Mouse (Mus musculus) layer of hippocampus, adult 8-10 months (tissue): ENCODE measurements around the gene Minos1. TPM values are rescaled to one million over a fixed set of nuclear protein-coding genes. Genes with fewer than 3 reads are reported as not detected.

Experiments used
- DNase-seq, 2 experiments: peaks; one replicate each; pipeline ENCODE4 v3.0.0; 2022; ENCODE audit warnings: low spot score in 2 of 2
- total RNA-seq, 4 experiments: library from RNA; stranded (reverse); gene quantifications; 2 replicates each; pipeline ENCODE4 v1.2.4; 2022

Gene Minos1
- total RNA-seq: 100 to 1,000 TPM; 187 to 234 (median 208) TPM

DNA sequence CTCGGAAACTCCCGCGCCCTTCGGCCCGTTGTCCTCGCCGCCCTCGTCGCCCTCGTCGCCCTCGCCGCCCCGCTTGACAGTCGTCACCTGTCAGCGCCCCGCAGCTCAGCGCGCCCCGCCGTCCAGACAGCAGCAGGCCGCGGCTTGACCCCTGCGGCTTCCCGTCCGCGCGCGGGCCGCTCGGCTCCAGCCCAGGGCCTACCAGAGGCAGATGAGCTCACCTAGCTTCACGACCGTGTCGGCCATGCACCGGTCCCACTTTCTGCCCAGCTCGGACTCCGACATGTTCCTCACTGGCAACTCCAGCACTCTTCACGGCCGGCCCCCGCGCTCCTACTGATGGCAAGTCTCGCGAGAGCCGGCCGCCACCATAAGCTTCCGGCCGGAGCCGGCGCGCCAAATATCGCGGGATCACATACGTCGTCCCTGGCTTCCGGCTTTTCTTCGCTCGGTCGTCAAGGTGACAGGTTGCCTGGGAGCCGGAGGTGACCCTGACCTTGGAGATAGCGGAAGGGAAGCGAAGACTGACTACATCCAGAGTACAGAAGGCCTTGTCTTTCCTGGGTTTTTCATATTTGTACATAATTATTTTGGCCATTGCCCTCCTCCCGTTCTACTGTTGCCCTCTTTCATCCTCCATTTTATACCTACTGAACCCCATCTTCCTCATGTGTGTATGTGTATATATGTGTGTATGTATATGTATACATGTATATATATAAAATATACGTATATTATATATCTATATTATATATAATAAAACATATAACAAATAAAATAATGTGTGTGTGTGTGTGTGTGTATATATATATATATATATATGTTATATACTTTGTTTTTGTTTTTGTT, at the start of gene Minos1:
Minos1 (minus strand) TSS at position 413 of the 849 bp plus-strand sequence.
- peak; percentile 97 to 99 for DNase-seq

DNA sequence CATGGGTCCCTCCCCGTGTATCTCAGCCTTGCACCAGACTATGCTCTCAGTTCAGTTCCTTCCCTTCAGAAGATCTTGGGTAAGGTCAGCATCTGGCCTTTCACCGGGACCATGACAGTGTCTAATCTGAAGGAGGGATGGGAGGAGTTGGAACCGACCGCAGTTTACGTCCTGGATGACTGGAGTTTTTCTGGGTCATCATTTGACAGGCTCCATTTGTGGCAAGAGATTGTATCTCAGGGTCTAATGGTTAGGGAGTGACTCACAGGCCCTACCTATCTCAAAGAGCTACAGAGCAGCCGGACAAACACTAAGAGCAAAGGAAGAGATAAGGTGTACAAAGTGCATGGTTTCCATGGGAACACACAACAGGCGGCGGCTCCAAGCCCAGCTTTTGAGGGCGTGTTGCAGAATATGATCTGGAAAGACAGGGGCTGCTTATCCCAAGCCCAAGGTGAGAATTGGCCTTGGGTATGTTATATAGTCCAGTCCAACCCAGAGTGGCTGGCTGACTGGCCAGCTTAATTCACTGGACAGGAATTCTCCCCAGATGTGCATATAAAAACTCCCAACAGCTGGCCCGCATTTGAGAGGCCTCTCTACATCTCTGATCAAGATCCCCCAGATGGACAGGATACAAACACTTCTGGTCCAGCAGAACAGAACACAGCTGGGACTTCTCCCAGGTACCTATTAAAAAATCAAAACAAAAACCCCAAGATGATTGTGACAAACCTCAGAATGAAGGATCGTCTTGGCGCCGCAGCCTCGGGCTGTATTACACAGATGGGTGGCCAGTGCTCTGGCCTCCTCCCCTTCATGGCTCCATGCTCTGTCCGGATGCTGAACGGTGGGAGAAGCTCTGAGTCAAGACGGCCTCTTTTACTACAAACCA, 49.1 kb upstream of the Minos1 start:
- DNase-seq: no peak

DNA sequence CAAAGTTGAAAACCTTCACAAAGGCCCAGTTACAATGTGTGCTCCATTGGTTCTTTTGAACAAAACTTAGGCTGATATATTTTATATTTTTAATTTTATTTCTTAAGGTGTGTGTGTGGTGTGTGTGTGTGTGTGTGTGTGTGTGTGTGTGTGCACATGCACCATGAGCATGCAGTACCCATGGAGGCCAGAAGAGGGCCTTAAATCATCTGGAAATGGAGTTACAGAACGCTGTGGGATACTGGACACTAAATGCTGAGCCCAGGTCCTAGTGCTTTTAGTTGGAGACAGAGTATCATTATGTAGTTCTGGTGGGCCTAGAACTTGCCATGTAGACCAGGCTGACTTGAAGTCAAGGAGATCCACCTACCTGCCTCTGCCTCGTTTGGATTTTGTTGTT, 48.3 kb upstream of the Minos1 start:
- no peak for DNase-seq

DNA sequence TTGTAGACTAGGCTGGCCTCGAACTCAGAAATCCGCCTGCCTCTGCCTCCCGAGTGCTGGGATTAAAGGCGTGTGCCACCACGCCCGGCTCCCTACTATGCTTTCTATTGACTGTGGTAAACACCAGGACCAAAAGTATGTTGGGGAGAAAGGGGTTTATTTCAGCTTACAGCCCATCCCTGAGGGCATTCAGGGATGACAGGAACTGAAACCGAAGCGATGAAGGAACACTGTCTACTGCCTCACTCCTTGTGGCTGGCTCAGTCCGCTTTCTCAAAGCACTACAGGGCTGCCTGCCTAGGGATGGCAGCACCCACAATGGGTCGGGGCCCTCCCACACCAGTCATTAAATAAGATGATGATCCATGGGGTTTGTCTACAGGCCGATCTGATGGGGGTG, 47.5 kb upstream of the Minos1 start:
- DNase-seq: no peak

DNA sequence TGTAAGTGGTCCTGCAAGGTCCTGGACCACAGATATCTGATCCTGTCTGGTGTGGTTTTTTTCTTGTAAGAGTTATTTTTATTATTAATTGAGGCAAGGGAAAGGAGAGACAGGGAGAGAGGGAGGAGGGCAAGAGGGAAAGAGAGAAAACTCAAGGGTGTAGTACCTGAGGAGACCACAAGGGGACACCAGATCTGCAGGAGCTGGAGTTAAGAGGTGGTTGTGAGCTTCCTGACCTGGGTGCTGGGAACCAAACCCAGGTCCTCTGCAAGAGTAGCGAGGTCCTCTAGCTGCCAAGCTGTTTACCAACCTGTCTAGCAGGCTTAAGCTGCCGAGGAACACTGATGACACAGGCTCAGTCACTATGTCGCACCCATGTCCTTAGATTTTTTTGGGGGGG, 47.0 kb upstream of the Minos1 start:
- DNase-seq: no peak

DNA sequence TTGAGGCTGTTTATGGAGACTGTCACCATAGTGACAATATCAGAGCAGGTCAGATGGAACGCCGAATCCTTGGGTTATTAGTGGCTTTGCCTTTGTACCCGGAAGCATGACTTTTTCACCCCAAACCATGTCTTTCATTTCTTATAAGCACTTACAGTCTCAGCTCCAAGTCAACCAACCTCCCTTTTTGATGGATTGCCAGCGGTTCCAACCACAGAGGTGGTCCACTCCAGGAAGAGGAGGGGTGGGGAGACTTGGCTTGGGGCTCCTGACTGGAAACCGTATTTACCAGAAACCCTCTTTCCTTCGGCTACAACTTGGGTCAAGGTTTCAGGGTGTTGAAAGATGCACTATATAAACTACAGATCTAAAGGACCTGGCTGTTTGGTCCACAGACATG, 45.1 kb upstream of the Minos1 start:
- no peak for DNase-seq

DNA sequence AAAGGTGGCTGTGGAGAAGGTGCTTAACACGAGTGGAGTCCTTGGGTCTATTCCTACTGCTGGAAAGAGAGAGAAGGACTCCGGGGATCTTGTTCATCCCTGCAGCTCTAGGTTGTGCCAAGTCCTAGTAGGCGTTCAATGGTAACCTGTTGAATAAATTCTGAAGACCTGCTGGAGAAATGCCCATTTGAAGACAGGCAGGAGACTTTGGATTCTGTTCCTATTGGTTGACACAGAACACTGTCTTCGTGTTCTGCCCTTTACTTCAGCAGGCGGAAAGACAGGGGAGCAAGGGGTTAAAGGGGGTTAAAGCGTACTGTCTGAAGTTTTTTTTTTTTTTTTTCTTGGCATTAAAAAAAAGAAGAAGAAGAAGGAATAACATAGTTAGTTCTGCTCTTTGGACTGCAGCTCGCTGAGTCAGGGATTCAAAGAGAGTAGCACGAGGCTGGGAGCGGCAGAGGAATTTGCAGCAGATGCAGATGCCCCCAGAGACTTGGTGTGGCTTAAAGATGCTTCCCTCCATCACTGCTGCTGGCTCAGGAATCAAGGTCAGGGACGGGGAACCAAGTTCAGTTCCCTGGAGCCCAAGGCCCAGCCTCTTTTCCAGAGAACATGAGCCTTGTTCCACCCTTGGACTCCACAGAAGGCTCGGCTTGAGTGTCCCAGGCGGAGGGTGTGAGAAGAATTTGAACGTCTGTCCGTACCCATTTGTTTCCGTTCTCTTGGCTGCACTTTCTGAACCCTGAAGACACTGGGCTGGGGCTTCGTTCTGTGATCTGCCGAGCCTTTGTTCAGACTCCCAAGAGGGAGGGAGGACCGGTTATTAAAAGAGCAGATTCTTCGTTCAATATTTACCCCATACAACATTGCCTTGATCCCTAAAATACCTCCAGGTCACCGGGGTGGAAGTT, 44.4 kb upstream of the Minos1 start:
- DNase-seq: no peak

DNA sequence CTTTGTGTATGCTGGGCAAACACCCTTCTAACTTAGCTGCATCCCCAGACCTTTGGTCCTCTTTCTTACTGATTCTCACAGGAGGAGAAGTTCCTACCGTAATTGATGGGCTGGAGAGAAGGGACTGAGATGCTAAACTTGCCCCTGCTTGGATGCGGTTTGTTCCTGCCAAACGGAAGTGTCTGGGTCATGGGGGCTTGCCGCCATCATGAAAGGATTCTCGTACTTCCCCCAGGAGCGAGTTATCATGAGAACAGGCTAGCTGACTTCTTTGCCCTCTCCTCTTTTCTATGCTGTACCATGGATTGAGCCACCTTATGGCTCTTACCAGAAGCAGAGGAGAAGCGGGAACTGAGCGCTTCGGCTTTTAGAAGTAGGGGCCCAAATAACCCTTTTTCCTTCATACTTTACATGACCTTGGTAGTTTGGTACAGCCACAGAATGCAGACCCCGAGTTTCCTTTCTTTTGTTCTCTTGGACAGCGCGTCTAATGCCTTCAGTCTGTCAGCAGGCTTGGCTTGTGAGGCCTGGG, 38.9 kb upstream of the Minos1 start:
- DNase-seq: no peak

DNA sequence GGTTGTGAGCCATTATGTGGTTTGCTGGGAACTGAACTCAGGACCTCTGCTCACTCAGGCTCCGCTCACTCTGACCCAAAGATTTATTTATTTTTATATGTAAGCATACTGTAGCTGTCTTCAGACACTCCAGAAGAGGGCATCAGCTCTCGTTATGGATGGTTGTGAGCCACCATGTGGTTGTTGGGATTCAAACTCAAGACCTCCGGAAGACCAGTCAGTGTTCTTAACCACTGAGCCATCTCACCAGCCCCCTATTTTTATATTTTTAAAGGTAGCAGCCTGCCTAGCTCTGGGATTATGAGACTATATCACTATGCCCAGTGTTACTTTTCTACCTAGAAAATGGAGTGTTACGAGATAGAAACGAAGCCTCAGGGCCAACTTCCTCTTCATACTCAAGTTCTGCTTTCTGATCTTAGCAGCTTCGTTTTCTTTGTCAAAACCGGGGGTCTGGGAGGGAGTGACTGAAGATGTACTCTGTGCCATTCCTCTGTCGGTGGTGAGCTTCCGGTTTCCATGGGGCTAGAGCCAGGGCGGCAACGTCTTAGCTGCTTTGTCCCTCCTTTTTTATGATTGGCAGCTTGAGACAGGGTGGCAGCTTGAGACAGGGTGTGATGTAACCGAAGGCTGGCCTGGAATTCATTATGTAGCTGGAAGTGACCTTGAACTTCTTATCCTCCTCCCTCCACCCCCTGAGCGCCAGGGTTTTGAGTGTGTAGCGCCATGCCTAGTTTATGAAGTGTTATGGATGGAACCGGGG, 38.3 kb upstream of the Minos1 start:
- no peak for DNase-seq

DNA sequence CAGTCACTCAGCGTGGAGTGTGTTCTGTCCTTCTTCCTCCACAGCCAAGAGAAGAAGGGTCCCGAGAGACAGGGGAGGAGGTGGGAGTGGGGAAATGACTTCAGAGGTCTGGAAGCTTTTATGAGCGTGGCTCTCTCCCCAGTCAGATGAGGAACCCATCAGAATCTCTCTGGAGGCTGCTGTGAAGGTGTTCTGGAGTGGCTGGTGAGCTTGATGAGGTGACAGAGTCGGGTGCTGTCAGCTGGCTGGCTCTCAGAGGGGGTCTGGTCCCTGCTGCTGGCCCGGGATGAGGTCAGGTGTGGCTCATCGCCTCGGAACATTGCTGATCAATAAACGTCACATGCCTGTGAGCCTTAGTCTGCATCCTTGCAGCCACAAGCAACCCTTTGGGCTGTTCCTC, 36.2 kb upstream of the Minos1 start:
- DNase-seq: no peak

DNA sequence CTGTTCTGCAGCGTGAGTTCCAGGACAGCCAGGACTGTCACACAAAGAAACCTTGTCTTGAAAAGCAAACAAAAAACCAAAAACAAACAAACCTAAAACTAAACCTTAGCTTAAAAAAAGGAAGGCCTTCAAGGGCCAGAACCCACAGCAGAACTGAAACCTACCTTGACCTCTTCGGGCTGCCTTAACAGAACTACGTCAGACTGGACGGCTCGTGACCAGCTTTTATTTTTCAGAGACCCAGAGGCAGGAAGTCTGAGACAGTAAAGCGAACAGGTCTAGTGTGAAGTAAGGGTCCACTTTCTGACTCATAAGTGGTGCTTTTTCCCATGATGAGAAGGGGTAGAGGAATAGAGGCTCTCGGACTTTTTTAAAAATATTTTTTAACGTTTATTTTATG, 35.3 kb upstream of the Minos1 start:
- no peak for DNase-seq

DNA sequence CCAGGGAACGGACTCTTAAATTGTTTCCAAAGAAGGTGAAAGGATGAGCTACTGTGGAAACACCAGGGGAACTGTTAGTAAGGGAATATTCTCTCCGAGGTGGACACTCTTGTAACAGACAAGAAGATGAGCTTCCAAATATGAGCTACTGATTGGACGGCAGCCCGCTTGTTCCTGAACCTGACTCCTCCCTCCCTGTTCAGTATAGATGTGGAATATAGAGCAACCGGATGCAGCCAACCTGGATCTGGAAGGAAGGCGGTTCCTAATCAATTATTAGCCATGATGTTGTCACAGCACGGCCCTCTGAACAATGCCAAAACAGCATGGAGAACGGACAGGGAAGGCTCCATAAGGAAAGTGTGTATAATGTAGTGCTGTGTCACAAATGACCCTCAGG, 34.3 kb upstream of the Minos1 start:
- DNase-seq: no peak

DNA sequence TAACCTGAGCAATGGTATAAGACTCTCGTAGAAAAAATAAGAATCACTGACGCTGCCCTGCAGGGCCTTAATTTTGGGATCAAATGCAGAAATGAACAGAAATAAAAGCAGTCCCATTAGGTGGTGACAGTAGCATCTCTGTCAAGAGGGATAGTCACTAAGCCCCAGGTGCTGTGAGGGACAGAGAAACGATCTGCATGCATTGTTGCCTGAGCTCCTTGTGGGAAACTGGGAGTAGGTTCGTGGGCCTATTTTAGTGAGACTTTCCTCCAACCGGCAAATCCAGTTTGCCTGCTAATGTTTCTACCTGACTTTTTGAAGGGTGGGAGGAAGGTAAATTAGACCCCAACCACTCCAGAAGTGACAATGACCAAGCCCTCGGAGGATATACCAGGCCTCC, 33.2 kb upstream of the Minos1 start:
- DNase-seq: no peak

DNA sequence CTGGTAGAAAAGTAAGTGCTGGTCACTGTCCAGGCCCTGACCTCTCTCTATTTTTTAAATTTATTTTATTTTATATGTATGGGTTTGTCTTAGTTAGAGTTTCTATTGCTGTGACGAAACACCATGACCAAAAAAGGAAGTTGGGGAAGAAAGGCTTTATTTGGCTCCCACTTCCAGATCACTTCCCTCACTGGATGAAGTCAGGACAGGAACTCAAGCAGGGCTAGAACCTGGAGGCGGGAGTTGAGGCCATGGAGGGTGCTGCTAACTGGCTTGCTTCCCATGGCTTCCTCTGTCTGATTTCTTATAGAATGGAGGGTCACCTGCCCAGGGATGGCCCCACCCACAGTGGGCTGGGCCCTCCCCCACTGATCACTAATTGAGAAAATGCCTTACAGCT, 30.2 kb upstream of the Minos1 start:
- DNase-seq: no peak

DNA sequence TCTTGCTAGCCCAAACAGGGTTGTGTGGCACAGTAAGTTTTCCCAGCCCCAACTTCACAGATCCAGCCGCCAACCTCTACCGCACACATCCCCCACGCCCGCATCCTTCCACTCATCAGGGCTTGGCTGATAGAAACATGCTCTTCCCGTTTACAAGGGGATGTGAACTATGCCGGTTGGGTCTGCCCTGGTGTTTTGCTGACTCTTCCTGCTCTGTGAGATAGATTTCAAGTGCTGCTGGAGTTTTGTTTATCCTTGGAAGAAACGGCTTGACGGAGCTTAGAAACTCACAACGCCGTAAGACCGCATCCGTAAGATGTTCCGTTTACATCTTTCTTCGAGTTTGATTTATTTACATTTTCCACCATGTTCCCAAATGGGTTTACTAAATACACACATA, 27.4 kb upstream of the Minos1 start:
- DNase-seq: no peak

DNA sequence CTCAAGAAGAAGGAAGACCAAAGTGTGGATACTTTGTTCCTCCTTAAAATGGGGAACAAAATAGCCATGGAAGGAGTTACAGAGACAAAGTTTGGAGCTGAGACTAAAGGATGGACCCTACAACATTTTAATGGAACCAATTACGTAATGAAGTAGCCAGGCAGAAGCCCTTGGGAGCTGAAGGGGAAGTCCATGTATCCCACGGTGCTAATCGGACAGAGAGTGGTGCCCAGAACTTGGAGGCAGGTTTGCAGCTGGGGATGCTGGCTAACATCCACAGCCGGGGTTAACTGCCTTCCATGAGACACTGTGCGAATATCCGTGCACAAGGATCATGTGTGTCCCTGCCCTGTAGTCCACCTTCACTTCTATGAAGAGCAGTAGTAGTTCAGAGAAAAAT, 25.6 kb upstream of the Minos1 start:
- DNase-seq: no peak

DNA sequence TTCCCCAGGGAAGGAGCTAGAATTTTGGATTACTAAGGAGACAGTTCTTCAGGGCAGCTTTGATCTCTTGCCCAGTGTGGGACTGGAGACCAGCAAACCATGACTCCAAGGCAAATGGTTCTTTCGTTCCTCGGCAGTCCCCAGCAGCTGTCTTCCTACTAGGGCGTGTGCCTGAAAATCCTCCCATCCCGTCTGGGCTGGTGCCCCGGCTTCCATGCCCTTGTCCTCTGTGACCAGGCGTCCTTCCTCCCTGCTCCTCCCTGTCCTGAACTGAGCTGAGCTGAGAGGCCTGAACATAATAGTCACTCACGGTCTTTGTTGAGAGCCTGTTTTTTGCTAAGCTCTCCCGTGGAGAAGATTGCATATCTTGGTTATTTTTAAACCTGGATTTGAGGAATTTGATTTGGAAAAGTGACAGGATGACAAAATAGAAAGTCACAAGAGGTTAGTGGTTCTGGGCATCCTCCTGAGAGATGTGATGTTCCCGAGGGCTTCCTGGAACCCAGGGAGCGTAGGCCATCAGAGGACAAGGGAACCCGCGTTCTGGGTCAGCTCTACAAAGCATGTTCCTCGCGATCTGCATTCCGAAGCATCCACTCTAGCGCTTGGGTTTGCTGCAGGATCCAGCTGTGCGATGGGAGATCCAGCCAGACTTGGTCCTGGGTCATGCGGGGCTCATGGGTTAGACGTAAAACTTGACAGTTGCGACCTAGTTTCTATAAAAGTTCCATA, 23.8 kb upstream of the Minos1 start:
- DNase-seq: no peak

DNA sequence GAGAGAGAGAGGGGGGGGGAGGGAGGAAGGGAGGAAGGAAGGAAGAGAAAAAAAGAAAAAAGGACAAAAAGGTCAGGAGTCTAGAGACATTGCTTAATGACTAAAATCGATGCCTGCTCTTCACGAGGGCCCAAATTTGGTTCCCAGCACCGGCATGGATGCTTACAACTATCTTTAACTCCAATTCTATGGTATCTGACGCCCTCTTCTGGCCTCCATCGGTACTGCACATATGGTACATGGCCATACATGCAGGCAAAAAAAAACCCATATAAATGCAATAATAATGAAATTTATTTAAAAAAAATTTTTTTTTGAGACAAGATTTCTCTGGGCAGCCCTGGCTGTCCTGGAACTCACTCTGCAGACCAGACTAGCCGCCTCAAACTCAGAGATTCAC, 20.5 kb upstream of the Minos1 start:
- DNase-seq: no peak

DNA sequence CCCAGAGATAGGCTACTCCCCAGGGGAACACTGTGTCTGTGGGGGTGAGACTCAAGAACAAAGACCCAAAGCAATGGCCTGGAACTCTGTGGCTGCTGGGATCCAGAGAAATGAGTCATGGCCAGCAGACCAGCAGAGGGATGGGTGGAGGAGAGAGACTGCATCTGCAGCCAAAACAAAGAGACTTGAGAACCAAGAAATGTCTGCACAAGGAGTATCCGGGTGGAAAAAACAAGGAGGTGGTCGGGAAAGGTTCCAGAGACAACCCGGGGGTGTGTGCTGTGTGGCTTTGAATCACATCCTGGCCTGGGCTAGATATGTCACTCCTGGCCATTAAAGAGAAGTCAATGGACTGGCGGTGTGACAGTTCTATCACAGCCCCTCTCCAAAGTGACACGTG, 15.8 kb upstream of the Minos1 start:
- no peak for DNase-seq

DNA sequence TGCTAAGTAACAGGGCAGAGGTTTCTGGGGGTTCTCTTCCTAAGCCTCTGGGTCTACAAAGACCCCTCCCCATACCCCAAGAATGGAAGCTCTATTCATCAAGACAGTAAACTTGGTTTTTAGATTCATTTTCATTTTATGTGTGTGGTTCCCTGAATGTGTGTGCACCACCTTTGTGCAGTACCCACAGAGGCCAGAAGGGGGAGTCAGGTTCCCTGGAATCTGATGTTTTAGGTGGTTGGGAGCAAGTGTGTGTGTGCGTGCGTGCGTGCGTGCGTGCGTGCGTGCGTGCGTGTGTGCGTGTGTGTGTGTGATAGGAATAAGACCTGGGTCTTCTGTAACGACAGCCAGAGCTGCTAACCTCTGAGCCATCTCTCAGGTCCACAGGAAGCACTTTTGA, 14.2 kb upstream of the Minos1 start:
- DNase-seq: no peak
